Mouse (Mus musculus): ENCODE data around the gene Rassf6. TPM values are rescaled to one million over a fixed set of nuclear protein-coding genes. Genes with fewer than 3 reads are reported as not detected.
A peak's percentile ranks its signal among the peaks of the same experiment; 100 is the strongest.
"Not testable (repeated sequence)": the region's sequence is repeated elsewhere in the genome, so short reads cannot be mapped to it uniquely, and the experiment has no call there.

Gene Rassf6
- total RNA-seq, 2 experiments from 2014 or later = not detected

GRCm38 (mm10) chr5:90627423-90627822, 13.0 kb downstream of the Rassf6 start:
- intact Hi-C loops (cut with DNase I) = no loop called here
- no peak for DNase-seq

GRCm38 (mm10) chr5:90624708-90625425, 15.6 kb downstream of the Rassf6 start:
- intact Hi-C loops (cut with DNase I) = no loop called here
- DNase-seq = no peak

- DNase-seq = no peak
- intact Hi-C loops (cut with DNase I) = no loop called here
These were observed 17.2 kb downstream of the Rassf6 start for GRCm38 (mm10) chr5:90623209-90623608.

- DNase-seq = no peak
- intact Hi-C loops (cut with DNase I) = no loop called here
These were observed 18.7 kb downstream of the Rassf6 start for GRCm38 (mm10) chr5:90621726-90622125.

GRCm38 (mm10) chr5:90621316-90621715, 19.1 kb downstream of the Rassf6 start:
- intact Hi-C loops (cut with DNase I) = no loop called here
- no peak for DNase-seq

GRCm38 (mm10) chr5:90617859-90618258, 22.6 kb downstream of the Rassf6 start:
- intact Hi-C loops (cut with DNase I) = no loop called here
- DNase-seq = no peak

GRCm38 (mm10) chr5:90612751-90613150, 27.7 kb downstream of the Rassf6 start:
- DNase-seq; intact Hi-C loops (cut with DNase I): not testable (repeated sequence)

GRCm38 (mm10) chr5:90611996-90612611, 28.4 kb downstream of the Rassf6 start:
- intact Hi-C loops (cut with DNase I) = no loop called here

GRCm38 (mm10) chr5:90611388-90611787, 29.1 kb downstream of the Rassf6 start:
- intact Hi-C loops (cut with DNase I) = no loop called here
- no peak for DNase-seq

More at GRCm38 (mm10) chr5:90611996-90612611, 28.4 kb downstream of the Rassf6 start:
- DNase-seq = no peak

- intact Hi-C loops (cut with DNase I) = no loop called here
- no peak for DNase-seq
These were observed 31.6 kb downstream of the Rassf6 start for GRCm38 (mm10) chr5:90608906-90609305.

- intact Hi-C loops (cut with DNase I) = loop anchor here (5.0 kb wide), 1 partner anchor 49 kb away; no protein-coding TSS in a partner anchor
- DNase-seq = peak in 1 of 2 experiments; percentile 5
These were observed 37.0 kb downstream of the Rassf6 start for GRCm38 (mm10) chr5:90603407-90603923.

GRCm38 (mm10) chr5:90601469-90601868, 39.0 kb downstream of the Rassf6 start:
- intact Hi-C loops (cut with DNase I) = loop anchor here (5.0 kb wide), 1 partner anchor 51 kb away; no protein-coding TSS in a partner anchor
- no peak for DNase-seq

- DNase-seq = no peak
- intact Hi-C loops (cut with DNase I) = loop anchor here (5.0 kb wide), 1 partner anchor 379 kb away; no protein-coding TSS in a partner anchor
These were observed 44.3 kb downstream of the Rassf6 start for GRCm38 (mm10) chr5:90596155-90596554.

GRCm38 (mm10) chr5:90594945-90595344, 45.5 kb downstream of the Rassf6 start:
- no peak for DNase-seq
- intact Hi-C loops (cut with DNase I) = loop anchor here (5.0 kb wide), 1 partner anchor 378 kb away; no protein-coding TSS in a partner anchor

- intact Hi-C loops (cut with DNase I) = no loop called here
- DNase-seq = no peak
These were observed 48.5 kb downstream of the Rassf6 start for GRCm38 (mm10) chr5:90591936-90592335.

- intact Hi-C loops (cut with DNase I) = no loop called here
- DNase-seq = no peak
These were observed 49.8 kb downstream of the Rassf6 start for GRCm38 (mm10) chr5:90590676-90591075.

GRCm38 (mm10) chr5:90588708-90589595, 51.5 kb downstream of the Rassf6 start:
- intact Hi-C loops (cut with DNase I) = no loop called here
- peak; percentile 16 to 35 for DNase-seq

- no peak for DNase-seq
- intact Hi-C loops (cut with DNase I) = no loop called here
These were observed 52.4 kb downstream of the Rassf6 start for GRCm38 (mm10) chr5:90588104-90588503.

GRCm38 (mm10) chr5:90586511-90586910, 53.9 kb downstream of the Rassf6 start:
- DNase-seq = no peak
- intact Hi-C loops (cut with DNase I) = no loop called here

- DNase-seq = no peak
- intact Hi-C loops (cut with DNase I) = no loop called here
These were observed 55.7 kb downstream of the Rassf6 start for GRCm38 (mm10) chr5:90584799-90585198.

GRCm38 (mm10) chr5:90582179-90582578, 58.3 kb downstream of the Rassf6 start:
- no peak for DNase-seq
- intact Hi-C loops (cut with DNase I) = no loop called here

All from gastrocnemius, postnatal 36 days (tissue).